25 mouse cellular contexts compared by ENCODE assay signal in genomic region chr2:73415892-73416291, GRCm38 (mm10). TPM values are rescaled to one million over a fixed set of nuclear protein-coding genes. Genes with fewer than 3 reads are reported as not detected.
A peak's percentile ranks its signal among the peaks of the same experiment; 100 is the strongest.
DNase-seq lines count a peak whose midpoint lies in the region; ATAC-seq lines count a peak whose summit lies in the region.
"Had no signal": no experiment of that assay in that cellular context is flagged by ENCODE, and none has a peak within 500 bp of the region (broad histone marks: within the 10 kb centered on the region; RNA-seq: fewer than 3 reads in every experiment).

No protein-coding gene starts in this region.

- ATAC-seq in heart, embryonic 11.5 days (replicated peaks; ENCODE audit: insufficient number of reproducible peaks, low FRiP score, low TSS enrichment) = no peak
- peak; percentile 42; the same call in 1 of the 2 replicates for ATAC-seq in intestine, embryonic 16.5 days
- ATAC-seq in CD4-positive, CD25-positive, alpha-beta regulatory T cell, adult 4 months = no peak
- ATAC-seq: forebrain, embryonic 15.5 days had no signal

- no peak overlapping the region for H3K9ac ChIP-seq in heart, embryonic 11.5 days (ENCODE audit: low read depth, low read length)
- H3K9ac ChIP-seq in intestine, embryonic 16.5 days (ENCODE audit: low read depth, low read length) = no peak overlapping the region
- H3K9ac ChIP-seq: forebrain, embryonic 15.5 days; heart, embryonic 12.5 days; hindbrain, embryonic 14.5 days; limb, embryonic 15.5 days; liver, embryonic 15.5 days had no signal

- no peaks in the 10 kb centered on the region for H3K9me3 ChIP-seq in heart, embryonic 11.5 days (replicated peaks; ENCODE audit: control insufficient read depth, low read length)
- no peaks in the 10 kb centered on the region for H3K9me3 ChIP-seq in intestine, embryonic 16.5 days (ENCODE audit: control insufficient read depth, low read length)
- H3K9me3 ChIP-seq: forebrain, embryonic 15.5 days; heart, embryonic 12.5 days; limb, embryonic 10.5 days; limb, embryonic 15.5 days; liver, embryonic 15.5 days had no signal

- H3K27ac ChIP-seq in heart, embryonic 11.5 days (ENCODE audit: low read depth, low read length) = no peak overlapping the region
- no peak overlapping the region for H3K27ac ChIP-seq in intestine, embryonic 16.5 days (ENCODE audit: low read length)
- H3K27ac ChIP-seq: forebrain, embryonic 15.5 days; hindbrain, embryonic 14.5 days; kidney, postnatal 0 days; limb, embryonic 10.5 days; limb, embryonic 15.5 days; liver, embryonic 15.5 days; macrophage had no signal

- no peak overlapping the region for H3K4me3 ChIP-seq in heart, embryonic 11.5 days (ENCODE audit: low read depth, low read length)
- H3K4me3 ChIP-seq in intestine, embryonic 16.5 days (ENCODE audit: low read length) = no peak overlapping the region
- H3K4me3 ChIP-seq: forebrain, embryonic 15.5 days; heart, embryonic 12.5 days; limb, embryonic 10.5 days; limb, embryonic 15.5 days; liver, embryonic 15.5 days had no signal

- H3K36me3 ChIP-seq in heart, embryonic 11.5 days (ENCODE audit: control insufficient read depth, insufficient read depth, low read length) = no peaks in the 10 kb centered on the region
- H3K36me3 ChIP-seq in intestine, embryonic 16.5 days (ENCODE audit: control insufficient read depth, insufficient read depth, low read length) = no peaks in the 10 kb centered on the region
- H3K36me3 ChIP-seq: forebrain, embryonic 15.5 days; heart, embryonic 12.5 days; limb, embryonic 10.5 days; limb, embryonic 15.5 days; liver, embryonic 15.5 days had no signal

- DNase-seq in heart, adult 8-10 months (ENCODE audit: low spot score) = no peak
- DNase-seq in retina, postnatal 1 day = peak; percentile 33
- DNase-seq in retina, embryonic 14.5 days (ENCODE audit: low spot score) = no peak
- DNase-seq in layer of hippocampus, adult 8-10 months (ENCODE audit: low spot score in 2 of 2) = no peak
- DNase-seq: adrenal gland, adult 8-10 months; cerebellum, adult 9-10 months; cerebellum, postnatal 36 days; kidney, adult 8-10 months; layer of hippocampus, adult 9-11 months; midbrain, embryonic 14.5 days; right cerebral cortex, postnatal 25 days; thymus, adult 18-20 months; thymus, postnatal 25 days had no signal

- 30% methylated on average over 5 of the region's 5 CpGs for WGBS in heart, embryonic 11.5 days (ENCODE audit: insufficient replicate concordance)
- 37% methylated on average over 5 of the region's 5 CpGs for WGBS in intestine, embryonic 16.5 days

- no peaks in the 10 kb centered on the region for H3K27me3 ChIP-seq in heart, embryonic 11.5 days (ENCODE audit: control insufficient read depth, insufficient read depth, low read length)
- no peaks in the 10 kb centered on the region for H3K27me3 ChIP-seq in intestine, embryonic 16.5 days (replicated peaks; ENCODE audit: control insufficient read depth, insufficient read depth, low read length)
- H3K27me3 ChIP-seq: forebrain, embryonic 15.5 days; heart, embryonic 12.5 days; limb, embryonic 15.5 days had no signal

- H3K4me1 ChIP-seq in heart, embryonic 11.5 days (ENCODE audit: control insufficient read depth, insufficient read depth, low read length) = no peaks in the 10 kb centered on the region
- H3K4me1 ChIP-seq in intestine, embryonic 16.5 days (ENCODE audit: control insufficient read depth, insufficient read depth, low read length) = 0 out of 2 replicates have a peak, but pooled peaks cover 3% of the 10 kb centered on the region
- H3K4me1 ChIP-seq: limb, embryonic 15.5 days; liver, embryonic 15.5 days had no signal

- peak overlapping the region; percentile 32; the same call in 1 of the 2 replicates for H3K4me2 ChIP-seq in heart, embryonic 11.5 days
- H3K4me2 ChIP-seq in intestine, embryonic 16.5 days (ENCODE audit: low read depth, low read length) = no peak overlapping the region
- H3K4me2 ChIP-seq: forebrain, embryonic 15.5 days; heart, embryonic 12.5 days; hindbrain, embryonic 14.5 days; limb, embryonic 15.5 days; liver, embryonic 15.5 days had no signal

RNA-seq across cellular contexts. Expression of gene Gpr155, which starts 29.5 kb away (rescaled TPM):
- polyA plus RNA-seq in heart, embryonic 11.5 days (2014; fragmentation: Nextera tagmentation; extraction: Ambion mirVana) = 4.9 and 5.8 TPM in 2 replicates
- 10 to 100 TPM; 14.2 to 19.0 (median 14.4) TPM for total RNA-seq in heart, adult 8-10 months (2022)
- polyA plus RNA-seq in intestine, embryonic 16.5 days (2015; fragmentation: Nextera tagmentation; extraction: Ambion mirVana) = 15.1 and 17.5 TPM in 2 replicates
- total RNA-seq in layer of hippocampus, adult 8-10 months (2022) = 10 to 100 TPM; 54.1 to 70.5 (median 58.2) TPM
- polyA plus RNA-seq in CD4-positive, CD25-positive, alpha-beta regulatory T cell, adult 4 months (2017; shearing (Covaris generic)) = 10 to 100 TPM; 13.4 to 22.5 TPM
- total RNA-seq: granulocyte monocyte progenitor cell, adult 5-6 weeks had no signal
